Mouse (Mus musculus): Measurements from ENCODE around the gene Adamts12.

Adamts12 gene

DNA sequence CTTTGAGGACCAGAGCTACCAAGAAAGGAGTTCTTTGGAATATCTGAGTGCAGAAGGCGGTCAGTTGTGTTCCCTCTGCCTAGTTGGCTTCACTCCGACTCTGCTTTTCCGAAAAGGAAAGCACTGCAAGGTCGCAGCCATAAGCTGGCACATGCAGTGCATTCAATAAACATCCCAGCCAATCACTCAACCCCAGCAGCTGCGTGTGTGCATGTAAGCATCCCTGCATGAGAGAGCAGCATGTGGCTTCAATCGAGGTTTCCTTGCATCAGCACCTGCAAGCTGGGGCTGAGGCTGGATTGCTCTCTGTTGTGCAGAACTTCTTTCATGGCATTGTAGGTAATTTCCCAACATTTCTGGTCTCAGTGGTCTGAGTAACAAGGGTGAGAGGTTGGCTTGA lies 230.4 kb downstream of the Adamts12 start:
- no peak for DNase-seq (ENCODE audit: low read depth, low spot score)

GRCm38 (mm10) chr15:11297960-11298359 lies 233.4 kb downstream of the Adamts12 start:
- DNase-seq (ENCODE audit: low read depth, low spot score): peak; percentile 39

DNA sequence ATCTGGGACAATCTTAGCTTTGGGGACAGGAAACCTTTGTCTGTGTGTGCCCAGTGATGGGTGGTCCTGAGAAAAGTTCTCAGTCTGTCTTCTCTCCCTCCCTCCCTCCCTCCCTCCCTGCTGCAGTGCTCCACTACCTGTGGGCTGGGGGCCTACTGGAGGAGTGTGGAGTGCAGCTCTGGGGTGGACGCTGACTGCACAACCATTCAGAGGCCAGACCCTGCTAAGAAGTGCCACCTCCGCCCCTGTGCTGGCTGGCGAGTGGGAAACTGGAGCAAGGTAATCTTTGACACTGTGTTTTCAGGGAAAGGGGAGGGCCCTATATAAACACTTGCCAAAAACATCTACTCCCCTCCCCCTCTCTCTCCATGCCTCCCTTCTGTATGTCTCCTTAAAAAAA lies 252.5 kb downstream of the Adamts12 start:
- DNase-seq (ENCODE audit: low read depth, low spot score): no peak

DNA sequence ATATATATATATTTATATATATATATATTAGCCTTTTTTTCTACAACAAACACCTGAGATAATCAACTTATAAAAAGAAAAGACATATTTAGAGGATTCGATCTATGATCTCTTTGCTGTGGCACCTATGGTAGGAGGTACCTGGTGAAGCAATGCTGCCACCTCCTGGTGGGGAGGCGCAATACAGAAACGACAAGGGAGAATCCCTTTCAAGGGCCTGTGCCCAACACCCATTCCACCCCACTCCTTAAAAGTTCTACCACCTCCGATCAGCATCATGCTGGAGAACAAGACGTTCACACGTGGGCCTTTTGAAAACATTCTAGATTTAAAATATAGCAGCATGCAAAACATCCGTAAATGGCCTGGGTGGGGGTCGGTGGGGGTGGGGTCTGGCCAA lies 255.9 kb downstream of the Adamts12 start:
- DNase-seq (ENCODE audit: low read depth, low spot score): peak; percentile 58

DNA sequence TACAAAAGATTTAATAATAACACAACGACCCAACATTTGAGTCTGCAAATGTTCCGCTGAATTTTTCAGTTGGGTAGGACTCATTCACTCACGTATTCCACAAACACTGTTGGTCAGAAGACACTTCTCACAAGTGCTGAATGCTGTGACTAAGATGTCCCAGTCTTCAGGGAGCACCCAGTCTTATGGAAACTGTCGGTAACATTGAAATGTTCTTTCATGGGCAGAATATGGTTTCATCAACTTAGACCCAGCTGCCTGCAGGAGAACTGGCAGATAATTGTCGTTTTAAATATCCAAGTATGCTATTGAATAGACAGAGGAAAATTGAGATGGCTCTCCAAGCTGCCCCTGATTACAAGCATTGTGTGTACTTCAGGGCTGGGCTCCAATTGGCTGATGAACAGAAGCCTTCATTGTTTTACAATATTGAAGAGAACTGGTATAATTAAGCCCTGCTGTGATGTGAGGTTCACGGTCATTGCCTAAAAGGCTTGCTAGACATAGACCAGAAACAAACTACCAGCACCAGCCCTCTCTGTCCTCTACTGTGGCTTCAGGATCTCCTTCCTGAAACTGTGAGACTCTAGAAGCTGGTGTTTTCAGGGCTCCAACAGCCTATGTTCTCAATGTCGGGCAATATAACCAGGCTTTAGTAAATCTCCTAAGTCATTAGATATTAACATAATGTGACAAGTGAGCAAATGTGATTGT lies 275.0 kb downstream of the Adamts12 start:
- DNase-seq (ENCODE audit: low read depth, low spot score): peak; percentile 21

- no peak for DNase-seq (ENCODE audit: low read depth, low spot score)
These were observed 291.3 kb downstream of the Adamts12 start for GRCm38 (mm10) chr15:11355865-11356264.

GRCm38 (mm10) chr15:11357501-11357900 lies 292.9 kb downstream of the Adamts12 start:
- DNase-seq (ENCODE audit: low read depth, low spot score): no peak

DNA sequence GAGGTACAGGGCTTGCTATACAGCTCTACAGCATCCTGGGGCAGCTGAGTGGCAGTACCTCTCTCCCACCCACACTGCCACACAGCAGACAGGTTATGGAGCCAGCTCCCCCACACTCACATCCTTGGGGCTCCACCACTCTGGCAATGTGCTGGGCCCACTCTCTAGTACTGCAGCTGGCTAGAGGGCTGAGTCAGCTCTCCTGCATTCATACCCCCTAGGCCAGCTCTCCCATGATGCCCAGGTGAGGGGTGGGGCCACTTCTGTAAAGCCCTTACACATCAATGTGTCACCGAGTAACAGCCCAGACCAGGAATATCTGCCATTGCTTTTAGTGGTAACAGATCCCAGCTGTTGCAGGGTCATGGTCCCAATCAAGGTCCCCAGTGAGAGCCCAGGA lies 296.3 kb downstream of the Adamts12 start:
- DNase-seq (ENCODE audit: low read depth, low spot score): no peak

- no peak for DNase-seq (ENCODE audit: low read depth, low spot score)
These were observed 297.2 kb downstream of the Adamts12 start for GRCm38 (mm10) chr15:11361824-11362223.

DNA sequence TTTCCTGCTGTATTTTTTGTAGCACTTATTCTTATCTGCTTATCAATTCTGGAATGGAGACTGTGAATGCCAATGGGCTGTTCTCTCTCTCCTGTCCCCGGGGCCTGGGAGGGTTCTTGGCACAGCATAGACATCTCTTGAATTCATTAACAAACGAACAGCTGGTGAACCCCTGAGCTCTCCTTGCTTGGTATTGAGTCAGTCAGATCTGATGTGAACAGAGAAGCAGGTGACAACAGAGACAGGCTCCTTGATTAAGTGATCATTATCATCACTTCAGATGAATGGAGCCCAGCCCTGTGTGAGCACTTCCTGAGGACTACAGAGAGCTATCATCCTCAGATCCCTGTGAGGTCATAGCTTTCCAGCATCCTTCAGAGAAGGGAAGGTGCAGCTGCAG lies 299.5 kb downstream of the Adamts12 start:
- no peak for DNase-seq (ENCODE audit: low read depth, low spot score)

GRCm38 (mm10) chr15:11364795-11365194 lies 300.2 kb downstream of the Adamts12 start:
- peak; percentile 82 for DNase-seq (ENCODE audit: low read depth, low spot score)

GRCm38 (mm10) chr15:11369572-11369971 lies 305.0 kb downstream of the Adamts12 start:
- no peak for DNase-seq (ENCODE audit: low read depth, low spot score)

DNA sequence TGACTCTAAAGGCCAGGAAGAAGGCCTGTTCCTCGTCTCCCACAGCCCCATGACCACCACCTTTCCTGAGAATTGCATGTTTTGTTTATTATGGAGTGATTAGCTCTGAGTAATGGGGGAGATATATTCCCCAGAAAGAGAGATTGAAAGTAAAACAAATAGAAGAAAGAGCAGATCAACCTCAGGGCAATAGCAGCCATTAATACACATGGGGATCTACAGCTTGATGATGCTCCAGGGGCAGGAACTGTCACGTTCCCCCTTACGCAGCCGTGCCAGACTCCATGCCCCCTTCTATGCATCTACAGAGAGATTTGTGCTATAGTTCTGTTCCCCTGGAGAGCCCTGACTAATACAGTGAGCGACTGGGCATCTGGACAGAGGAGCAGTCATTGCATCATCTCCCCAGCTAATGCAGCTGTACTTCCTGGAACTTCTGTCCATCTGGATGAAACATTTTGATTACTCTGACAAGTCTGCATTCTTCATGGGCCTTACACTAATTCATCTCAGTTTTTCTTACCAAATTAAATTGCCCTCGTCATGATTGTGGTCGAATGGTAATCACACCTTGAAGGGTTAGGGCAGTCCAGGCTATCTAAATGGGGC lies 306.0 kb downstream of the Adamts12 start:
- no peak for DNase-seq (ENCODE audit: low read depth, low spot score)

GRCm38 (mm10) chr15:11379431-11380086 lies 315.0 kb downstream of the Adamts12 start:
- no peak for DNase-seq (ENCODE audit: low read depth, low spot score)

- peak; percentile 51 for DNase-seq (ENCODE audit: low read depth, low spot score)
These were observed 315.5 kb downstream of the Adamts12 start for GRCm38 (mm10) chr15:11380087-11380530.

GRCm38 (mm10) chr15:11380616-11381015 lies 316.0 kb downstream of the Adamts12 start:
- no peak for DNase-seq (ENCODE audit: low read depth, low spot score)

DNA sequence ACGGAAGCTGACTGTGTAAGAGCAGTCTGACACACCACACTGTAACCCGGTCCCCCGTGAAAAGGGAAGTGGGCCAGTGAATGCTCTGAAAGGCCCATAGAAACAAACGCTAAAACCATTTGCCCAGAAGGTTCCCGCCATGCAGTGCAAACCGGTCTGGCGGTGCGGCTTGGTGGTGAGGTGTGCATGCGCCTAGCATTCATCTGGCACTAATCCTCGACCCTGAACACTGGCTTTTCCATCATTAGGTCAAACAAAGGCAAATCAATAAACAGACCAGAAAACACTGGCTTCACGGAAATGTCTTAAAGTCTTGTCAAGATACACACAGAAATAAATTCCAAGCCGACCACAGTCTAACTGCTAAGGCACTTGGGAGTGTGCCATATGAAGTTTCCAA lies 318.0 kb downstream of the Adamts12 start:
- DNase-seq (ENCODE audit: low read depth, low spot score): no peak

- no peak for DNase-seq (ENCODE audit: low read depth, low spot score)
These were observed 319.2 kb downstream of the Adamts12 start for GRCm38 (mm10) chr15:11383796-11384195.

GRCm38 (mm10) chr15:11392903-11393302 lies 328.3 kb downstream of the Adamts12 start:
- DNase-seq (ENCODE audit: low read depth, low spot score): no peak

- peak; percentile 34 for DNase-seq (ENCODE audit: low read depth, low spot score)
These were observed 331.8 kb downstream of the Adamts12 start for GRCm38 (mm10) chr15:11396421-11396820.

Measured in brain, adult 2 months (tissue).